Comparison of ENCODE assay signal across 10 mouse cellular contexts in genomic region chr17:27650160-27650559, GRCm38 (mm10). TPM values are rescaled to one million over a fixed set of nuclear protein-coding genes. Genes with fewer than 3 reads are reported as not detected.
A peak's percentile ranks its signal among the peaks of the same experiment; 100 is the strongest.
DNase-seq lines count a peak whose midpoint lies in the region; ATAC-seq and TF ChIP-seq lines count a peak whose summit lies in the region.
"Had no signal": no experiment of that assay in that cellular context is flagged by ENCODE, and none has a peak within 500 bp of the region (broad histone marks: within the 10 kb centered on the region; RNA-seq: fewer than 3 reads in every experiment).

No protein-coding gene starts in this region.

- no peak overlapping the region for H3K4me3 ChIP-seq in testis, adult 2 months (ENCODE audit: control insufficient read depth, low read depth, low read length)
- H3K4me3 ChIP-seq: embryonic facial prominence, embryonic 12.5 days had no signal

- H3K36me3 ChIP-seq in testis, adult 2 months (ENCODE audit: control insufficient read depth, insufficient read depth, low read length), result no peaks in the 10 kb centered on the region
- H3K36me3 ChIP-seq: embryonic facial prominence, embryonic 12.5 days had no signal

- TF ChIP-seq CTCF in testis, adult 2 months (IDR thresholded peaks at IDR 0.05; ENCODE audit: control insufficient read depth, insufficient read depth, insufficient replicate concordance, low read depth, low read length), result peak; percentile 91

- peak; percentile 57 for DNase-seq in gastrocnemius, adult 18-20 months (ENCODE audit: low spot score)
- DNase-seq in gastrocnemius, postnatal 4 days (ENCODE audit: low spot score in 2 of 2), result no peak
- DNase-seq in testis, postnatal 10 days (ENCODE audit: low spot score), result no peak
- DNase-seq in cerebellum, adult 11-12 months, result peak; percentile 82
- DNase-seq in lung, adult 18-20 months, result peak; percentile 39 to 61
- peak; percentile 33 to 69 for DNase-seq in spleen, postnatal 14 days (ENCODE audit: low spot score in 2 of 2)

- no peak overlapping the region for H3K27ac ChIP-seq in testis, adult 2 months (ENCODE audit: control insufficient read depth, insufficient read depth, low read depth, low read length)
- H3K27ac ChIP-seq: embryonic facial prominence, embryonic 12.5 days; macrophage had no signal

- no peaks in the 10 kb centered on the region for H3K27me3 ChIP-seq in testis, adult 2 months (ENCODE audit: control insufficient read depth, insufficient read depth, low read length)

- ATAC-seq in granulocyte monocyte progenitor cell, adult 5-6 weeks (replicated peaks; ENCODE audit: poor library complexity, severe bottlenecking), result peak; percentile 82

- H3K4me1 ChIP-seq in testis, adult 2 months (ENCODE audit: control insufficient read depth, insufficient read depth, low read length), result peaks cover 6% of the 10 kb centered on the region

- no peak for TF ChIP-seq POLR2A in testis, adult 2 months (IDR thresholded peaks at IDR 0.05; ENCODE audit: control insufficient read depth, low read depth, low read length)

RNA-seq across cellular contexts. Expression of gene Pacsin1, which starts 5.1 kb away (rescaled TPM):
- under 1 TPM in 1 of 2 experiments, not detected in 1; 0.33 TPM for total RNA-seq in gastrocnemius, adult 18-20 months (2021)
- under 1 TPM; 0.18 to 0.78 TPM for total RNA-seq in gastrocnemius, postnatal 4 days (2021)
- polyA plus RNA-seq in testis, adult 2 months (2012; rRNA removed), result 9.6 and 10.4 TPM in 2 replicates
- not detected in 2 replicates for total RNA-seq in granulocyte monocyte progenitor cell, adult 5-6 weeks (2014; fragmentation: Nextera tagmentation)
- total RNA-seq in granulocyte monocyte progenitor cell, adult 5-6 weeks (2017), result 0.43 TPM in 1 of 2 replicates, not detected in the other

RNA-seq across cellular contexts. Expression of gene Rps10, which starts 13.7 kb away (rescaled TPM):
- 100 to 1,000 TPM; 400 to 411 TPM for total RNA-seq in gastrocnemius, adult 18-20 months (2021)
- total RNA-seq in gastrocnemius, postnatal 4 days (2021), result 1,000 to 10,000 TPM in 1 of 2 experiments, 100 to 1,000 TPM in 1; 893 to 1,001 TPM
- polyA plus RNA-seq in testis, adult 2 months (2012; rRNA removed), result 262 and 331 TPM in 2 replicates
- total RNA-seq in granulocyte monocyte progenitor cell, adult 5-6 weeks (2014; fragmentation: Nextera tagmentation), result 2,240 and 2,398 TPM in 2 replicates
- total RNA-seq in granulocyte monocyte progenitor cell, adult 5-6 weeks (2017), result 2,059 and 2,173 TPM in 2 replicates

RNA-seq across cellular contexts. Expression of gene RPS10-NUDT3, which starts 15.1 kb away (rescaled TPM):
- 1 to 10 TPM in 1 of 2 experiments, not detected in 1; 1.5 TPM for total RNA-seq in gastrocnemius, adult 18-20 months (2021)
- total RNA-seq in gastrocnemius, postnatal 4 days (2021), result not detected
- not detected in 2 replicates for polyA plus RNA-seq in testis, adult 2 months (2012; rRNA removed)
- total RNA-seq in granulocyte monocyte progenitor cell, adult 5-6 weeks (2014; fragmentation: Nextera tagmentation), result not detected in 2 replicates
- total RNA-seq in granulocyte monocyte progenitor cell, adult 5-6 weeks (2017), result not detected in 2 replicates
- polyA plus RNA-seq: embryonic facial prominence, embryonic 12.5 days; macrophage had no signal

RNA-seq across cellular contexts. Expression of gene Nudt3, which starts 26.9 kb away (rescaled TPM):
- total RNA-seq in gastrocnemius, adult 18-20 months (2021), result 100 to 1,000 TPM; 249 to 272 TPM
- total RNA-seq in gastrocnemius, postnatal 4 days (2021), result 100 to 1,000 TPM; 316 to 327 TPM
- polyA plus RNA-seq in testis, adult 2 months (2012; rRNA removed), result 59.8 and 68.1 TPM in 2 replicates
- 95.3 and 120 TPM in 2 replicates for total RNA-seq in granulocyte monocyte progenitor cell, adult 5-6 weeks (2014; fragmentation: Nextera tagmentation)
- total RNA-seq in granulocyte monocyte progenitor cell, adult 5-6 weeks (2017), result 173 and 194 TPM in 2 replicates

Comparison
In these comparisons a context has a peak if more than half of its experiments do, and no peak if none do; other contexts are left out.
1. DNase-seq: peak in gastrocnemius, adult 18-20 months (single experiment), cerebellum, adult 11-12 months (single experiment), lung, adult 18-20 months (2 of 2) and spleen, postnatal 14 days (2 of 2); none in gastrocnemius, postnatal 4 days (0 of 2) and testis, postnatal 10 days (single experiment).